Mouse (Mus musculus) liver, postnatal 0 days (tissue): ENCODE results near the gene Olfr434. TPM values are rescaled to one million over a fixed set of nuclear protein-coding genes. Genes with fewer than 3 reads are reported as not detected.

ENCODE experiments used
- ATAC-seq: fragments of 200-750 bp; cut with Nextera tagmentation; 2 replicates; pipeline ENCODE4 v1.8.0; 2017; ENCODE audit warnings: mild to moderate bottlenecking, moderate library complexity
- DNase-seq: peaks from one replicate; pipeline ENCODE4 v3.0.0-alpha.2; 2016
- H3K27ac ChIP-seq: fragments of 300-500 bp; sonication (generic); 2 replicates; pipeline ENCODE4 v1.5.1; 2014; ENCODE audit warnings: antibody characterized with exemption, moderate library complexity, mild to moderate bottlenecking, low read depth
- H3K27me3 ChIP-seq: fragments of 300-500 bp; sonication (generic); 2 replicates; pipeline ENCODE4 v1.6.1; 2014; ENCODE audit warnings: low read length, control low read depth, mixed read lengths; ENCODE audit not compliant: insufficient read depth
- H3K36me3 ChIP-seq: fragments of 300-500 bp; sonication (generic); replicated peaks from 2 replicates; pipeline ENCODE4 v1.6.1; 2014; ENCODE audit warnings: mild to moderate bottlenecking, control low read depth, low read length, moderate library complexity, mixed read lengths; ENCODE audit not compliant: insufficient read depth
- H3K4me1 ChIP-seq: fragments of 300-500 bp; sonication (generic); 2 replicates; pipeline ENCODE4 v1.6.1; 2014; ENCODE audit warnings: antibody characterized with exemption, mild to moderate bottlenecking, control low read depth; ENCODE audit not compliant: insufficient read depth
- H3K4me2 ChIP-seq: fragments of 300-500 bp; sonication (generic); 2 replicates; pipeline ENCODE4 v1.6.1; 2014; ENCODE audit warnings: low read depth, mild to moderate bottlenecking, low read length, moderate library complexity, mixed read lengths
- H3K4me3 ChIP-seq: fragments of 300-500 bp; sonication (generic); 2 replicates; pipeline ENCODE4 v1.5.1; 2014; ENCODE audit warnings: low read depth, low read length
- H3K9ac ChIP-seq: fragments of 300-500 bp; sonication (generic); replicated peaks from 2 replicates; pipeline ENCODE4 v1.6.1; 2014; ENCODE audit warnings: mild to moderate bottlenecking, moderate library complexity
- H3K9me3 ChIP-seq: fragments of 300-500 bp; sonication (generic); 2 replicates; pipeline ENCODE4 v1.6.1; 2016; ENCODE audit warnings: mild to moderate bottlenecking, control low read depth, low read length, mixed read lengths
- CTCF ChIP-seq: sonication (generic); IDR thresholded peaks from 2 replicates; pipeline ENCODE4 v1.5.1; 2016; ENCODE audit warnings: antibody characterized with exemption, low read depth
- EP300 ChIP-seq: IDR thresholded peaks from 2 replicates; pipeline ENCODE4 v1.6.1; 2016; ENCODE audit warnings: antibody characterized with exemption, low read depth, mild to moderate bottlenecking
- WGBS: fragments of 180-500 bp; shearing (Covaris S2); extraction: QIAGEN DNeasy Blood & Tissue Kit; methylation state at CpG from one replicate; pipeline ENCODE4 v1.1.7; 2014; ENCODE audit not compliant: insufficient replicate concordance; 5-methylcytosine and 5-hydroxymethylcytosine counted together
- polyA plus RNA-seq: library from polyadenylated mRNA; unstranded; fragments of >200 nt; fragmentation: Nextera tagmentation; extraction: Ambion mirVana; gene quantifications from 2 replicates; pipeline ENCODE4 v1.2.1, GENCODE M21; 2015

Gene Olfr434
- polyA plus RNA-seq, 1 experiment from 2014 or later: not detected

DNA sequence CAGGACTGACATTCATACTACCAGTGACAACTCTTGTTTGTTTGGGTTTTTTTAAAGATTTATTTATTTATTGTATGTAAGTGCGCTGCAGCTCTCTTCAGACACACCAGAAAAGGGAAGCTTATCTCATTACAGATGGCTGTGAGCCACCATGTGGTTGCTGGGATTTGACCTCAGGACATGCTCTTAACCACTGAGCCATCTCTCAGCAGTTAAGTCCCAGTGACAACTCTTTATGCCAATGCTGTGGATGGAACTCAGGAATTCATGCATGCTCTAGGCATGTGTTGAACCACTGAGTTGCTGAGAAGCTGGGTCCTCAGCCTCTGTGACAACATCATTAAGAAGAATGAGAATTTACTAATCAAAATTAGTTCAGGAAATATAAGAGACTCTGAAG, 40.2 kb downstream of the Olfr434 start:
- DNase-seq: no peak
- no peak overlapping the region for H3K4me3 ChIP-seq
- WGBS: 41% methylated on average over 1 of the region's 1 CpGs
- ATAC-seq: no peak
- no peak for TF ChIP-seq EP300
- no peak for TF ChIP-seq CTCF
- H3K27me3 ChIP-seq: no peaks in the 10 kb centered on the region
- no peaks in the 10 kb centered on the region for H3K9me3 ChIP-seq
- H3K27ac ChIP-seq: no peak overlapping the region
- no peaks in the 10 kb centered on the region for H3K4me1 ChIP-seq
- H3K4me2 ChIP-seq: no peak overlapping the region
- H3K36me3 ChIP-seq: no peaks in the 10 kb centered on the region
- H3K9ac ChIP-seq: no peak overlapping the region

- no peaks in the 10 kb centered on the region for H3K36me3 ChIP-seq
- H3K4me1 ChIP-seq: no peaks in the 10 kb centered on the region
- H3K9me3 ChIP-seq: no peaks in the 10 kb centered on the region
- DNase-seq (no peak), ATAC-seq (no peak)
- H3K9ac ChIP-seq: no peak overlapping the region
- no peak overlapping the region for H3K27ac ChIP-seq
- no peak overlapping the region for H3K4me3 ChIP-seq
- no peaks in the 10 kb centered on the region for H3K27me3 ChIP-seq
- TF ChIP-seq CTCF: peak; percentile 72
- no peak for TF ChIP-seq EP300
- H3K4me2 ChIP-seq: no peak overlapping the region
- 55% methylated on average over 7 of the region's 7 CpGs for WGBS
Observed at GRCm38 (mm10) chr6:43254193-43254926, 41.5 kb downstream of the Olfr434 start.

DNA sequence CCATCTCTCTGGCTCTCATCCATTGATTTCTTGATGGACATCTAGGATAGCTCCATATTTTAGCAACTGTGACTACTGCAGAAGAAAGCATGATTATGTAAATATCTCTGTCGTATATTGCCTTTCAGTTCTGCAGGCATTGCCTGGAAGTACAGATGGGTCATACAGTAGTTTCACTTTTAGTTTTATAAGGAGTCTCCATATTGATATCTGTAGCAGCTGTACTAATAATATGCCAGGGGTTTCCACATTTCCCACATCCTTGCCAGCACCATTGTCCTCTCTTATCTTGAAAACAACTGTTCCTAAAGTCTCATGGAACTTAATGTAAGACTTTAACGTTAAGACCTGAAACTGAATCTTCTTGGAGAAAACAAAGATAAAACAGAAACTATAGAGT, 47.9 kb downstream of the Olfr434 start:
- H3K27ac ChIP-seq: no peak overlapping the region
- H3K36me3 ChIP-seq: no peaks in the 10 kb centered on the region
- H3K27me3 ChIP-seq: no peaks in the 10 kb centered on the region
- no peak overlapping the region for H3K4me2 ChIP-seq
- peaks cover 4% of the 10 kb centered on the region; the same call in 1 of the 2 replicates for H3K4me1 ChIP-seq
- H3K9ac ChIP-seq: no peak overlapping the region
- WGBS: 30% methylated on average over 2 of the region's 2 CpGs
- no peak for ATAC-seq
- no peak for DNase-seq
- no peak overlapping the region for H3K4me3 ChIP-seq
- H3K9me3 ChIP-seq: no peaks in the 10 kb centered on the region
- no peak for TF ChIP-seq CTCF
- no peak for TF ChIP-seq EP300

DNA sequence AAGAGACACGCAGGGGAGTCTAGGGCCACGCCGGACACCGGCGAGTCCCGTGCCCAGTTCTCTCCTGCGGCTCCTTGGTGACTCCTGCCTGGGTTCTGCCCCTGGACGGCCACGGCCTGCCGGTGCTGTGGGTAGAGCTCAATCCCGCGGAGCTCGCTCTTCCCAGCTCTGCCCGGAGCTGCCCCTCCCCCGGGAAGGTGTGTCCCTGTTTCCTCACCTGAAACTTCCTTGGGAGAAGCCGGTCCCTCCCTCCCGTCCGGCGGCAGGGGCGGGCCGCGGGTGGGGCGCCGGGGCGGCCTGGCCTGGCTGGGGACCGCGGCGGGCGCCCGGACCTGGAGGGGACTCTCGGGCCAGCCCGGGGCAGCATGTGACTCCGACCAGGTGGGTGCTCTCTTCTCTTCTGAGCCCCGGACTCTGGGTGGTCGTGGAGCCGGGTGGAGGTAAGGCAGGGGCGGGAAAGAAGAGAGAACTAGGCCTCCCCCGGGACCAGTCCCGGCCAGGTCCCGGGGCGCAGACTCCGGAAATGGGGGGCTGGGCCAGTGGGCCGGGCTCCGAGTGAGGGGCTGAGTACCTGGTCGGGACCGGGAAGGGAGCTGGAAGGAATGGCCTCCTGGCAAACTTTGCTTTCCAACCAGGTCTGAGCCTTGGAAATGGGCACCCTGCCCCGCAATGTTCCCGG, 52.7 kb downstream of the Olfr434 start, which contains the start of gene Arhgef5:
Gene Arhgef5 (plus strand): TSS at position 220 of the 679 bp plus-strand sequence.
- H3K9ac ChIP-seq: peak within 1 kb of the TSS; percentile 75
- ATAC-seq (peak; percentile 83), DNase-seq (peak; percentile 77)
- no peaks in the 10 kb centered on the region for H3K27me3 ChIP-seq
- peak within 1 kb of the TSS; percentile 67 for H3K27ac ChIP-seq
- peak within 1 kb of the TSS; percentile 82 for H3K4me2 ChIP-seq
- H3K4me3 ChIP-seq: peak within 1 kb of the TSS; percentile 63
- WGBS: under 1% methylated on average over 39 of the region's 48 CpGs
- peaks cover 11% of the 10 kb centered on the region; the same call in 1 of the 2 replicates for H3K4me1 ChIP-seq
- H3K9me3 ChIP-seq: no peaks in the 10 kb centered on the region
- TF ChIP-seq CTCF (no peak), EP300 (no peak)
- no peaks in the 10 kb centered on the region for H3K36me3 ChIP-seq

DNA sequence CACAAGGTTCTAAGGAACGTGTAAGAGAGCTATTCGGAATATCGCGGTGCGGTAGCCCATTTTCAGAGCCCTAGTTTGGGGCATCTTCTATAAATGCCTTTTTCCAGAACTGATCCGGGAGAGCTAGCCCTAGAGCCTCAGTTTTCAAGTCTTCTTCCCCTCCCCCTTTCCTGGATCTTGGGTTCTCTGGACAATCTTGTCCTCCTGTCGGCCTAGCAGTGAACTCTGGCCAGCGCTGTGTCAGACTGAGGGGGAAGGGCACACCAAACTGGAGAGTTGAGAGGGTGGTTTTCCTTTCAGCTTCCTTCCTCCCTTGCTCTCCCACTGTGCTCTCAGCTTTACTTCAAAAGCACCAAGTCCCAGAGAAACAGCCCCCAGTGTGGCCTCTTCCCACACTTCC, 53.5 kb downstream of the Olfr434 start:
- H3K9me3 ChIP-seq: no peaks in the 10 kb centered on the region

More for the DNA sequence above, 53.5 kb downstream of the Olfr434 start:
- Histone ChIP-seq H3K9ac (peak overlapping the region; percentile 75), H3K4me1 (peaks cover 11% of the 10 kb centered on the region; the same call in 1 of the 2 replicates), H3K4me2 (peak overlapping the region; percentile 82), H3K36me3 (no peaks in the 10 kb centered on the region), H3K27ac (peak overlapping the region; percentile 67), H3K27me3 (no peaks in the 10 kb centered on the region), H3K4me3 (peak overlapping the region; percentile 63)
- ATAC-seq: peak; percentile 65
- 3% methylated on average over 8 of the region's 8 CpGs for WGBS
- peak; percentile 49 for DNase-seq
- TF ChIP-seq EP300 (no peak), CTCF (no peak)

Other genes with a start within 250 kb of the Olfr434 start
- gene Olfr441, start 106.7 kb upstream of the Olfr434 start, polyA plus RNA-seq: not detected in 2 replicates
- gene Olfr237-ps1, start 66.5 kb upstream of the Olfr434 start, polyA plus RNA-seq: not detected in 2 replicates
- not detected in 2 replicates for gene Olfr437, start 49.7 kb upstream of the Olfr434 start, polyA plus RNA-seq
- gene Olfr13, start 40.9 kb upstream of the Olfr434 start, polyA plus RNA-seq: not detected in 2 replicates
- gene Olfr435, start 15.9 kb upstream of the Olfr434 start, polyA plus RNA-seq: not detected in 2 replicates
- not detected in 2 replicates for gene Olfr47, start 18.5 kb downstream of the Olfr434 start, polyA plus RNA-seq
- 2.6 and 3.1 TPM in 2 replicates for gene Arhgef5, start 52.6 kb downstream of the Olfr434 start, polyA plus RNA-seq
- gene Nobox, start 96.5 kb downstream of the Olfr434 start, polyA plus RNA-seq: not detected in 2 replicates